30 mouse cellular contexts compared by ENCODE assay signal in the genomic region with DNA sequence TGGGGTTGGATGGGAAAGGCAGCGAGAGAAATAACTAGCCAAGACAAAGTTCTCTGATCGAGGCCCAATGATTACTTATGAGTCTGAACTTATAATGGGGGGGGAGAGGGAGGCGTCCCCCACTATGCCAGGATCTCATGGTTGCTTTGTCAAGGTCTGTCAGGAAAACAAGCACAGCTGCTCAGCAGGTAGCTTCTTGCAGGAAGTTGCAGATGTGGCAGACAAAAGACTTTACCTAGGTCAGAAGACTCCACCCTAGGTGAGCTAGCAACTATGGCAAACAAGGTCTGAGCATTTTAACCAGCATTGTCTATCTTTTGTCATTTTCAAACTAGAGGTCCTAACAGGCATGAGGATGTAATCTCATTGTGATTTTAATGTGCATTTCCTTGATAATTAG.
"Had no signal": no experiment of that assay in that cellular context is flagged by ENCODE, and none has a peak within 500 bp of the region (broad histone marks: within the 10 kb centered on the region; RNA-seq: fewer than 3 reads in every experiment).

No protein-coding gene starts in this region.

- H3K9ac ChIP-seq: limb, embryonic 12.5 days; limb, embryonic 13.5 days; limb, embryonic 15.5 days; liver, embryonic 12.5 days; liver, embryonic 13.5 days; liver, embryonic 14.5 days; liver, embryonic 15.5 days; liver, postnatal 0 days; lung, embryonic 14.5 days; lung, embryonic 15.5 days; midbrain, embryonic 12.5 days; midbrain, embryonic 15.5 days; neural tube, embryonic 12.5 days had no signal

- H3K4me2 ChIP-seq: limb, embryonic 12.5 days; limb, embryonic 13.5 days; limb, embryonic 15.5 days; liver, embryonic 11.5 days; liver, embryonic 12.5 days; liver, embryonic 13.5 days; liver, embryonic 15.5 days; lung, embryonic 14.5 days; lung, embryonic 15.5 days; midbrain, embryonic 11.5 days; midbrain, embryonic 12.5 days; midbrain, embryonic 15.5 days; neural tube, embryonic 12.5 days had no signal

- DNase-seq: left cerebral cortex, postnatal 4 days; liver; liver, embryonic 13.5 days; liver, postnatal 0 days; lung, adult 18-20 months; lung, adult 2 months; lung, embryonic 14.5 days; lung, postnatal 10 days; lung, postnatal 14 days; lung, postnatal 36 days; lung, postnatal 4 days; midbrain, embryonic 14.5 days had no signal

- H3K4me1 ChIP-seq: limb, embryonic 12.5 days; limb, embryonic 13.5 days; limb, embryonic 15.5 days; liver, embryonic 12.5 days; liver, embryonic 13.5 days; liver, embryonic 15.5 days; lung, embryonic 15.5 days; megakaryocyte, embryonic 14.5 days; midbrain, embryonic 10.5 days; midbrain, embryonic 12.5 days; midbrain, embryonic 15.5 days; neural tube, embryonic 12.5 days had no signal

- H3K4me3 ChIP-seq: limb, embryonic 12.5 days; limb, embryonic 13.5 days; limb, embryonic 15.5 days; liver, embryonic 12.5 days; liver, embryonic 13.5 days; liver, embryonic 15.5 days; lung, embryonic 15.5 days; megakaryocyte, embryonic 14.5 days; midbrain, embryonic 10.5 days; midbrain, embryonic 12.5 days; midbrain, embryonic 15.5 days; myocyte; neural tube, embryonic 12.5 days had no signal

- H3K36me3 ChIP-seq: limb, embryonic 12.5 days; limb, embryonic 13.5 days; limb, embryonic 15.5 days; liver, embryonic 12.5 days; liver, embryonic 13.5 days; liver, embryonic 15.5 days; lung, embryonic 15.5 days; midbrain, embryonic 10.5 days; midbrain, embryonic 12.5 days; midbrain, embryonic 15.5 days; neural tube, embryonic 12.5 days had no signal

- ATAC-seq: liver, embryonic 12.5 days; liver, postnatal 0 days; lung, postnatal 0 days; midbrain, embryonic 15.5 days; midbrain, embryonic 16.5 days had no signal

- H3K27ac ChIP-seq: limb, embryonic 12.5 days; limb, embryonic 13.5 days; limb, embryonic 15.5 days; liver, embryonic 12.5 days; liver, embryonic 13.5 days; liver, embryonic 14.5 days; liver, embryonic 15.5 days; lung, embryonic 15.5 days; macrophage; midbrain, embryonic 10.5 days; midbrain, embryonic 12.5 days; midbrain, embryonic 15.5 days; neural tube, embryonic 12.5 days had no signal

- H3K27me3 ChIP-seq: limb, embryonic 12.5 days; limb, embryonic 13.5 days; limb, embryonic 15.5 days; liver, embryonic 12.5 days; liver, embryonic 13.5 days; liver, embryonic 15.5 days; lung, embryonic 15.5 days; megakaryocyte, embryonic 14.5 days; midbrain, embryonic 12.5 days; midbrain, embryonic 15.5 days; neural tube, embryonic 12.5 days had no signal

- H3K9me3 ChIP-seq: limb, embryonic 12.5 days; limb, embryonic 13.5 days; limb, embryonic 15.5 days; liver, embryonic 12.5 days; liver, embryonic 13.5 days; liver, embryonic 15.5 days; lung, embryonic 15.5 days; midbrain, embryonic 10.5 days; midbrain, embryonic 12.5 days; midbrain, embryonic 15.5 days; neural tube, embryonic 12.5 days had no signal
